Mouse (Mus musculus) CD4-positive, CD25-positive, alpha-beta regulatory T cell, adult 2 months (primary cell): Measurements from ENCODE around the gene Kiss1.
A peak's percentile ranks its signal among the peaks of the same experiment; 100 is the strongest.
"Not testable (repeated sequence)": the region's sequence is repeated elsewhere in the genome, so short reads cannot be mapped to it uniquely, and the experiment has no call there.

Source experiments
- DNase-seq: peaks from one replicate; pipeline ENCODE4 v3.0.0-alpha.2; 2012; ENCODE audit warnings: low read depth, low spot score

Gene Kiss1

GRCm38 (mm10) chr1:133317149-133317548 lies 4.5 kb upstream of the Kiss1 start:
- no peak for DNase-seq

DNA sequence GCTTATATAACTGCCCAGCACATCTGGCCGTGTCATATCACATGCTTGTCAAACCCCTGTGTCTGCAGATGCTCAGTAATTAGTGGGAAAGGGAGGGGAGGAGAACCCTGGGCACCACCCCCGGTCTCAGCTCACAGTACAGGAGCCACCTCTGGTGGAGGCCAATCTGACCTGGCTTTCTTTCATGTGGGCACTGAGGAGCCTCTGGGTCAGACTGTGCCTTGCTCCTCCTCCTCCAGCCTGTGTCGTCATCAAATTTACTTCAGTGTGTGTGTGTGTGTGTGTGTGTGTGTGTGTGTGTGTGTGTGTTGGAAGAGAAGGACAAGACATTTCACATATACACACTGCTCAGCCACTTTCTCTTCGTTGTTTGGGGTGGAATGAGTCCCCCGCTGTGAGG lies 1.7 kb downstream of the Kiss1 start:
- no peak for DNase-seq

DNA sequence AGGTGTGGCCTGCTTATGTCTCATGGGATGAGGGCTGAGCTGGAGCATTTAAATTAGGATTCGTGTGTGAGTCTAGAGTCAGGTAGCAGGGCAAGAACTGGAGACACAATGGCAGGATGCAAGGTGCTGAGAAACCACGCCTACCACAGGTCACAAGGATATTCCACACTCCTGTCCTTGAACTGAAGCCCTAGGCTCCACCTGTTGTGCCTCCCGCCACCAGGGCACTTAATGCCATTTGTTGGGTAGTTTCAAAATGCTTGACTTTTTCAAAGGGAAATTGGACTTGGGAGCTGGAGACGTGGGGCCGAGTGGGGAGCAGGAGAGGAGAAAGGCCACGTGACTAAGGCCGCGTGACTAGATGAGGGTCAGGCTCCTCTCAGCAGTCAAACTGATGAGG lies 4.3 kb downstream of the Kiss1 start:
- no peak for DNase-seq

- no peak for DNase-seq
Observed at GRCm38 (mm10) chr1:133327094-133327493, 5.4 kb downstream of the Kiss1 start.

GRCm38 (mm10) chr1:133328299-133328795 lies 6.7 kb downstream of the Kiss1 start:
- DNase-seq = no peak

DNA sequence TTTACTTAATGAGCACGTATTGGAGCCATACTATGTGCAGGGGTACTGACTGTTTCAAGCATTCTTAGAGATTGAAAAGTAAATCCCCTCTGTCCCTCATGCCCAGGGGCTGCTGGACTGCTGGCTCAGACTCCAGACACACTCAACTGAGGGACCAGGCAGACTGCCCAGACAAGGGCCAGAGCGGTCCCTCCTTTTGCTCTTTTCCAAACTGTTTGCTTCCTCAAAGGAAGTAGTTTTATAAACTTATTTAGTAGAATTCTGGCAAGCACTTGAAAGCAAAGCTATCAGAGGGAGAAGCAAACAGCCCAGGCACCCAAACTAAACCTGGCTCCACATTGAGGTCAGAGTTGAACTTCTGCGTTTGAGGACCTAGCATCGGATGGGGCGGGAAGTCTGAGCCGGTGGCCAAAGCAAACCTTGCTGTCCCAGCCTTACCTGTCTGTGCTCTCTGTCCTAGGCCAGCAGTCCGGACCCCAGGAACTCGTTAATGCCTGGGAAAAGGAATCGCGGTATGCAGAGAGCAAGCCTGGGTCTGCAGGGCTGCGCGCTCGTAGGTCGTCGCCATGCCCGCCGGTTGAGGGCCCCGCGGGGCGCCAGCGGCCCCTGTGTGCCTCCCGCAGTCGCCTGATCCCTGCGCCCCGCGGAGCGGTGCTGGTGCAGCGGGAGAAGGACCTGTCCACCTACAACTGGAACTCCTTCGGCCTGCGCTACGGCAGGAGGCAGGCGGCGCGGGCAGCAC lies 7.4 kb downstream of the Kiss1 start:
- DNase-seq = no peak

DNA sequence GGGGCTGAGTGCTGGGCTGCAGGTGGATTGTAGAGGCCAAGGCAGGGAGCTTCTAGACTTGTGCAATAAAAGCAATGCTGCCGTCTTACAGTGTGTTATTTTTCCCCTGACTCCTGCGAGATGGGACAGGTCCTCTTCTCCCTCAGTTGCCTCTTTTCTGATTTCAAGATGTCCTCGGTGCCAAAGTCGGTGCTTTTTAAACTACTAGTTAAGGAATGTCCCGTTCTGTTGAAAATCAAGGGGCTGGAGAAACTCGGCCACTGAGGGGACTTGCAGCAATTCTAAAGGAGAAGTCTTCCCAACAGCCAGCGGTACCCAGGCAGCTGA lies 7.9 kb downstream of the Kiss1 start:
- no peak for DNase-seq

DNA sequence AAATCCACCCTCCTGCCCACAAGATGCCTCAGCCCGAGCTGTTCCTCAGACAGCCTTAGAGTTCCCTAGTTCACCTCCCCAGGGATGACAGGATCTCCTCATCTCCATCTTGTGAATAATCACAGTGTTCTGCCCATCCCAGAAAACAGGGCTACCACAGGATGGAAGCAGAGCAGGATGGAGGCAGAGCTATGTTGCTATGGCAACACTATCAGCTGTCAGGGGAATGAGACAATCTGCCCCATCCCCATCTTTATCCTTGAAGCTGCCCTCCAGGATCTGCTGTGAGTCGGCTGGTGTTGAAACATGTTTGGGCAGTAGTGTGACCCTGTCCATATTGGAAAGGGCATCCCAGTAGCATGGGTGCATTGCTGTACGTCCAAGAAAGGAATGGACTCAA lies 9.5 kb downstream of the Kiss1 start:
- no peak for DNase-seq

DNA sequence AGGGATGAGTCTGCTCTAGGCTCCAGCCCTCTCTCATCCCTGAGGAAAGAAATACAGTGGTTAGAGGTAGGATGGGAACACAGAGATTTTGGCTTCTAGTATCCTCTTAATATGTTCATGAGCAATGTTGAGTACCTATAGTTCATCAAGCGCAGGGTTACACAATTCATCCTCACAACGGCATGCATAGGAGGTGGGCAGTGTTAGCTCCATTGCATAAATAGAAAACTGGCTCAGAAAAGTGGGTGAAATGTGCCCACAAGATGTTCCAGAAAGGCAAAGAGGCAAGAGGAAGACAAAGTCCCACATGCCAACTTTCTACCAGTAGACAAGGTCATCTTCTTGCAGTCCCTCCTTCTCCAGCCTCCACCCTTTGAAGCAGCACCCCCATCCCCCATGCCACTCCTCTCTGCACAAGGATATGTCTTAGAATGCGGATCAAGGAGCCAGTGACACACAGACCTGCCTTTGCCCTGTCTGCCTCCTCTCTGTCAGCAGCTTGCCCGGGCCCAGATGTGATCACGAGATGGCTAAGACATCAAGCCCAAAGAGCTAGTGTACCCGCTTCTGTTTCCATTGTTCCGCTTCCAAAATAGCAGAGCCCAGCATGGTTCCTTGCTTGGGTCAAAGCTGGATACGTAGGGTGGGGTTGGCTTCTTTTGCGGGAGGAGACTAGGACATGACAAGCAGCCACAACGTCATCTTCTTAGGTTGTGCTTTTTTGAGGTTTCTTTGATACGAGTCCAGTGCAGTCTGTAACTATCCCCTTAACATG lies 11.2 kb downstream of the Kiss1 start:
- DNase-seq = no peak

DNA sequence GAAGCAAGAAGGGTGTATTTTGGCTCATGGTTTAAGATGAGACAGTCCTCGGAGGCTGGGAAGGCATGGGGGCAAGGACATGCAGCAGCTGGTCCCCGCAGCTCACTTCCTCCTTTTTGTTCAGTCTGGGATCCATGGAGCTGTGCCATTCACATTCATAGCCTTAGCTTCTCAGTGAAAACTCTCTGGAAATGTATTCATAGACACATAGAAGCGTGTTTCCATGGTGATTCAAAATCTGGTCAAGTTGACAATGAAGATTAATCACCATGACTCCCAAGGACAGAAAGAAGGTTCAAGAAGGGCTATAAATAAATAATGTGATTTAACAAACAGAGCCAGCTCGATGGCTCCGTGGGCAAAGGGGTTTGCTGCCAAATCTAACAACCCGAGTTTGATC lies 12.3 kb downstream of the Kiss1 start:
- no peak for DNase-seq

DNA sequence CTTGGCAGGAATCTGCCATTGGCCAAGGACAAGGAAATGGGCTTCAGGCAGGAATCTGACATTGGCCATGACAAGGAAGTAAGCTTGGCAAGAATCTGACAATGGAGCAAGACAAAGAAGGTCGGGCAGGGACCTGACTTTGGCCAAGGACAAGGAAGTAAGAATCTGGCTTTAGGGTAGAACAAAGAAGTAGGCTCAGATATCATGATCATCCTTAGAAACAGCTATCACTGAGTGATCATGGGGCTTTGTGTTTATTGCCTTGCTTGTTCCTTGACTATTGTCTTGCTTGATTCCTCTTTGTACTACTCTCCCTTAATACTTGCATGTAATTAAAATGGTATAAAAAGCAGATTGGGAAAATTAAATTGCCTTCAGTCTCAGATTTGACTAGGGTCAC lies 18.7 kb downstream of the Kiss1 start:
- DNase-seq = not testable (repeated sequence)

GRCm38 (mm10) chr1:133344357-133344756 lies 22.7 kb downstream of the Kiss1 start:
- DNase-seq = no peak

DNA sequence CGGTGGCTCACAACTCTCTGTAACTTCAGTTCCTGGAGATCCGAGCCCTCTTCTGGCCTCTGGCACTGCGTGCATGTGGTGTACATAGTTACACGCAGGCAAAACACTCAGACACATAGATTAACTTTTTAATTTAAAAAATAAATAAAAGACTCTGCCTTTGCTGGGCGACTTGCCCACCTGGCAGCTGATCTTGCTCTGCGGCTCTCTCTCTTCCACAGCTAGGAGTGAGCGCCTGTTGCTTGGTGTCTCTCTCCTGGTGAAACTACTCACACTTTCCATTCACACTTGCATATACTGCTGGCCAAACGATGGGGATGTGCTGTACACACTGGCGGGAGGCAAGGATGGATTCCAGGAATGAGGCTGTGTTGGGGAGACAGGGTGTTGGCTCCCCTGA lies 24.9 kb downstream of the Kiss1 start:
- DNase-seq = no peak

- no peak for DNase-seq
Observed at GRCm38 (mm10) chr1:133347226-133347625, 25.6 kb downstream of the Kiss1 start.

DNA sequence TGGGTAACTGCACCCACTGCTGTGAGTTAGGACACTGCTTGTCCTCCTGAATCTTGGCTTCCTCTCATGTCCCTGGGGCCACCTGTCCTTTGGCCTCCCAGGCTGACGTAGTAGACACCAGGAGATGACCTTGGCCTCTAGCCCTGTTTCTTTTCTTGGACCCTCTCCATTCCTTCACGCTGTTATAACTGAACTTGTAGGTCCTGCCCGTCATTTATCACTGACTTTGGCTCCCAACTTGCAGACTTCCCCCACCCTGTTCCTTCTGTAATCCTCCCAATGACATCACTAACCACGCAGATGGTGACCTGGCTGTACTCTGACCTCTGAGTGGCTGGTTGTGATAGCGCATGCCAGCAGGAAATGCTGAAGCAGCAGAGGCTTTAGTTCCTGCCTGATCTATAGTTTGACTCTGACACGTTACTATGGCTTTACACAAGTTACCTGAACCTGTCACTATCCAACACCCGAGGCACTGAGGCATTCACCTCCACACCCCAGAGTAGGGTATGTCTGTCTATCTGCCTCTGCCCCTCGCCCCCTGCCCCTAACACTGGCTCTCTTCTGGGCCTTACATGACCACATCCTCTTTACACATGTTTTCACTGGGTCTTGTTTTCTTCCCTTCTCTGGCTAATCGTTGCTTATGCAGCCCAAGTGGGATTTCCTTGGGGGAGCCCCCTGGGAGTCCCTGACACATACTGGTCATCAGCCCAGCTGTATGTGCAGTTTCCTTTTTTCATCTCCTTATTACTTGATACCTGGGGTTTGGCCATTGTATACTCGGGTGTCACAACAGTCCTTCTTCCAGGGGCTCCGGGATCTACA lies 26.2 kb downstream of the Kiss1 start:
- peak; percentile 12 for DNase-seq

DNA sequence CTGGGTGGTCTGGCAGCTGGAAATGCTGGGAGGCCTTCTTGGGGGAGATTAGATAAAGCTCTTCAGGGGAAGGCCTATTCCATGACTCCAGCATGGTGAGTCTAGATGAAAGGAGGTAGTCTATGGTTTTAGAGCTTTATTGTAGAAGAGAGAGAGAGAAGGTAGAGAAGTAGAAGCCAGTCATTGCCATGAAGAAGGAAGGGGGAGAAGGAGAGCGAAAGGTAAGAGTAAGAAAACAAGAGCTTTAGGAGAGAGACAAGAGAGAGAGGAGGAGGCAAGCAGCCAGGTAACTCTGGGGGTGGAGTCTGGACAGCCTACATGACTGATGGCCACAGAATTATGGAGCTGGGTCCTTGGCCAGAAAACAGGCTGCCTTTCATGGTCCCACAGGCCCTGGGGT lies 28.5 kb downstream of the Kiss1 start, which contains the start of gene Ren1:
Gene Ren1, plus strand, starts transcription at position 301 of the 400 bp plus-strand sequence.
- no peak for DNase-seq

GRCm38 (mm10) chr1:133351762-133352161 lies 30.1 kb downstream of the Kiss1 start:
- DNase-seq = no peak

- DNase-seq = peak; percentile 66
Observed at GRCm38 (mm10) chr1:133353371-133353809, 31.7 kb downstream of the Kiss1 start.

DNA sequence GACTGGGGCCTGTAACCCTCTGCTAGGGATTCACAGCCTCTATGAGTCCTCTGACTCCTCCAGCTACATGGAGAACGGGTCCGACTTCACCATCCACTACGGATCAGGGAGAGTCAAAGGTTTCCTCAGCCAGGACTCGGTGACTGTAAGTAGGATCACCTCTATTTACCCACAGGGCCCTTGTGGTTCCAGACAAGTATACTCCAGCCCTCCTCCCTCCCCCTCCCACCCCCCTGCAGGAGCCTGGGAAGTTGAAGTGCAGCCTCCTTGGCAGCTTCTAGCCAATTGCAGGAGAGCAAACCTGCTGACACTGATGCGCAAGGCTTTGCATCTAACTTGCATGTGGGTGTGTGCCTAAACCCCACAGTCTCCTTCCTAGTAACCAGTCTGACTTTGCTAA lies 33.8 kb downstream of the Kiss1 start:
- DNase-seq = no peak

DNA sequence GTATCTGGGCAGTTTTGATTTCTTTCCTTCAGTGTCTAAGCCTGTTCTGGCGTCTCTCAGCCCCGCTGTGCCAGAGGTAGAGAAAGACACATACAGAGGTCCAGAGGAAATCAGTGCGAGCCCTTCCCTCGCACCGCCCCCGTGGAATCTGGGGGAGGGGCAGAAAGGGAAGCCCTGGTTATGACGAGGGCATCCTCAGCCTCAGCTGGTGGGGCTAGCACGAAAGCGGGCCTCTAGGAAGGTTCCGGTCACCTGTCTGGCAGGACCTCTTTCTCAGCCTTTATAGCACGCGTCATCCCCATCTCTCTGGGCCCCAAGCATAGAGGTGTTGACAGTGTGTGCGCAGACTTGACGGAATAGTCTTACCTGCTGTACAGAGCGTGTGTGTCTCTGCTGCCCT lies 34.2 kb downstream of the Kiss1 start:
- DNase-seq = no peak

GRCm38 (mm10) chr1:133356330-133356729 lies 34.7 kb downstream of the Kiss1 start:
- DNase-seq = no peak

DNA sequence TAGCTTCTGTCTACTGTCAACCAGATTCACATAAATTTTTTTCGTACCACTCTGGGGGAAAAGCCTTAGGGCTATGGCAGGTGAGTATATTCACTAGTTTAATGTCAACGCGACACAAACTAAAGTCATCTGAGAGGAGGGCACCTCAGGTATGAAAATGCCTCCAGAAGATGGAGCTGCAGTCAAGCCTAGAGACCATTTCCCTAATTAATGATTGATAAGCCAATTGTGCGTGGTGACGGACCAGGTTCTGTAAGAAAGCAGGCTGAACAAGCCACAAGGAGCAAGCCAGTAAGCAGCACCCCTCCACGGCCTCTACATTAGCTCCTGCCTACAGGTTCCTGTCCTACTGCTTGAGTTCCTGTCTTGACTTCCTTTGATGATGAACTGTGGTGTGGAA lies 39.3 kb downstream of the Kiss1 start:
- no peak for DNase-seq
